Mouse (Mus musculus) C2C12 (cell line): ENCODE data around the gene Cutc. TPM values are rescaled to one million over a fixed set of nuclear protein-coding genes. Genes with fewer than 3 reads are reported as not detected.

Experiments
- H3K27me3 ChIP-seq: one replicate; pipeline ENCODE4 v1.6.1; 2011; ENCODE audit not compliant: control insufficient read depth, insufficient read depth, insufficient read length
- H3K36me3 ChIP-seq: one replicate; pipeline ENCODE4 v1.6.1; 2011; ENCODE audit not compliant: control insufficient read depth, insufficient read depth
- H3K4me3 ChIP-seq: one replicate; pipeline ENCODE4 v1.5.1; 2011; ENCODE audit warnings: mild to moderate bottlenecking, control low read depth; ENCODE audit not compliant: poor library complexity, insufficient read depth, severe bottlenecking
- H3K79me2 ChIP-seq: one replicate; pipeline ENCODE4 v1.6.1; 2011; ENCODE audit not compliant: control insufficient read depth, insufficient read depth
- H3K79me3 ChIP-seq: one replicate; pipeline ENCODE4 v1.6.1; 2011; ENCODE audit warnings: low read depth, control low read depth
- H3ac ChIP-seq: one replicate; pipeline ENCODE3; 2011; ENCODE audit warnings: low read depth; ENCODE audit not compliant: control insufficient read depth, insufficient read length
- CEBPB ChIP-seq: IDR thresholded peaks from one replicate; pipeline ENCODE4 v1.6.1; 2011; ENCODE audit warnings: low read depth, mild to moderate bottlenecking, control low read depth, moderate library complexity
- CTCF ChIP-seq: IDR thresholded peaks from one replicate; pipeline ENCODE4 v1.5.1; 2011; ENCODE audit not compliant: control insufficient read depth, insufficient read depth, insufficient read length
- FOSL1 ChIP-seq: IDR thresholded peaks from one replicate; pipeline ENCODE4 v1.8.0; 2011; ENCODE audit warnings: mild to moderate bottlenecking, low read length; ENCODE audit not compliant: poor library complexity, insufficient read depth, severe bottlenecking
- MAX ChIP-seq: IDR thresholded peaks from one replicate; pipeline ENCODE4 v1.6.1; 2011; ENCODE audit warnings: mild to moderate bottlenecking, control low read depth
- MYOD1 ChIP-seq: IDR thresholded peaks from one replicate; pipeline ENCODE4 v1.6.1; 2011; ENCODE audit warnings: low read depth; ENCODE audit not compliant: control insufficient read depth, insufficient read length
- MYOG ChIP-seq: IDR thresholded peaks from one replicate; pipeline ENCODE4 v1.6.1; 2011; ENCODE audit not compliant: control insufficient read depth, insufficient read length; ENCODE audit errors: extremely low read depth
- USF1 ChIP-seq: IDR thresholded peaks from one replicate; pipeline ENCODE4 v1.6.1; 2011; ENCODE audit warnings: low read depth, mild to moderate bottlenecking, control low read depth, moderate library complexity
- polyA plus RNA-seq: library from polyadenylated mRNA; unstranded; fragments of >200 nt; fragmentation: generic; extraction: Trizol; gene quantifications from one replicate; pipeline ENCODE4 v1.2.1, GENCODE M21; 2012; ENCODE audit warnings: missing spikeins

The Cutc gene
- polyA plus RNA-seq, 1 experiment: 5.6 TPM

GRCm38 (mm10) chr19:43786249-43787026 is 33.6 kb downstream of the Cutc start:
- H3K36me3 ChIP-seq: no peaks in the 10 kb centered on the region
- TF ChIP-seq CEBPB: no peak
- TF ChIP-seq MYOG: no peak
- no peak for TF ChIP-seq CTCF
- no peak for TF ChIP-seq MYOD1
- TF ChIP-seq MAX: no peak
- no peak for TF ChIP-seq USF1
- no peak for TF ChIP-seq FOSL1
- no peaks in the 10 kb centered on the region for H3K79me3 ChIP-seq
- H3K79me2 ChIP-seq: no peaks in the 10 kb centered on the region
- no peak overlapping the region for H3K4me3 ChIP-seq
- no peak overlapping the region for H3ac ChIP-seq
- peaks cover 29% of the 10 kb centered on the region for H3K27me3 ChIP-seq

GRCm38 (mm10) chr19:43789817-43790216 is 37.0 kb downstream of the Cutc start:
- H3K4me3 ChIP-seq: no peak overlapping the region
- H3K79me2 ChIP-seq: no peaks in the 10 kb centered on the region
- TF ChIP-seq CEBPB (no peak), USF1 (no peak), CTCF (no peak), MYOG (no peak), MAX (no peak), FOSL1 (no peak), MYOD1 (no peak)
- H3K79me3 ChIP-seq: no peaks in the 10 kb centered on the region
- H3ac ChIP-seq: no peak overlapping the region
- peaks cover 33% of the 10 kb centered on the region for H3K27me3 ChIP-seq
- no peaks in the 10 kb centered on the region for H3K36me3 ChIP-seq

- Histone ChIP-seq H3K36me3 (no peaks in the 10 kb centered on the region), H3K79me3 (no peaks in the 10 kb centered on the region), H3K27me3 (peaks cover 29% of the 10 kb centered on the region), H3ac (no peak overlapping the region), H3K79me2 (no peaks in the 10 kb centered on the region), H3K4me3 (no peak overlapping the region)
- TF ChIP-seq MYOG (no peak), USF1 (no peak), FOSL1 (no peak), MYOD1 (no peak), CEBPB (no peak), CTCF (no peak), MAX (no peak)
Measured at GRCm38 (mm10) chr19:43792537-43792936, 39.7 kb downstream of the Cutc start.

DNA sequence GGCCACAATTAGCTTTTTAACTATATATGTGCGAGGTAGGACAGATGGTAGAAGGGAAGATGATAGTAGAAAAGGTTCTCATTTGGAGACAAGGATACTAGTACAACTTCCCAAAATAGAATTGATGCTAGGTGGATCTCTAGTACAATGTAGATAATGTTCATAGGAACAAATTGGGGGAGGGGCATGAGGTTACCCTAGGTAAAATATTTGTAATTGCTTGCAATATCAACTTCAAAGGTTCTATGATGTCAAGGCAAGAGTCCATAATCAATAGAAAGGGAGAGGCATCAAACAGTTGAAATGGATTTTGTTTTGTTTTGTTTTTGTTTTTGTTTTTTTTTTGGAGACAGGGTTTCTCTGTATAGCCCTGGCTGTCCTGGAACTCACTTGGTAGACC is 41.2 kb downstream of the Cutc start:
- no peaks in the 10 kb centered on the region for H3K79me2 ChIP-seq
- TF ChIP-seq MYOD1 (no peak), CTCF (no peak)
- H3K79me3 ChIP-seq: no peaks in the 10 kb centered on the region
- no peak overlapping the region for H3K4me3 ChIP-seq
- peaks cover 30% of the 10 kb centered on the region for H3K27me3 ChIP-seq
- no peak overlapping the region for H3ac ChIP-seq
- no peaks in the 10 kb centered on the region for H3K36me3 ChIP-seq

- no peaks in the 10 kb centered on the region for H3K79me2 ChIP-seq
Measured at GRCm38 (mm10) chr19:43795511-43795910, 42.7 kb downstream of the Cutc start.

DNA sequence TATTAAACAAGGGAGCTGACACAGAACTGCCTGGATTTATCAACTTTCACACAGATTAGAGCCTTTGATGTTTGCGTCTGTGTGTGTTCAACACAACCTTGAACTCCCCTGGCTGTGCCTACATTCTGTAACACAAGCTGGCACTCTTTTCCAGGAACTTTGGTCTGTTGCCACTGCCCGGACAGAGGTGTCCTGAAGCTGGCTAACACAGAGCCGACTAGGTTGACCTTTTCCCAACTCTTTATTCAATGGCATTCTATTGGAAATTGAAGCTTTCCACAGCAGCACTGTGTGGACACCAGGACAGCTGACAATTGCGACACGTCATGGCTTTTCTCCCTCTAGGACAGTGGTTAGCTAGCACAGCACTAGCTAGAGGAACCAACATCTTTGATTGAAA is 44.4 kb downstream of the Cutc start:
- Histone ChIP-seq H3K79me2 (no peaks in the 10 kb centered on the region), H3K79me3 (no peaks in the 10 kb centered on the region), H3K36me3 (no peaks in the 10 kb centered on the region), H3ac (no peak overlapping the region), H3K27me3 (peaks cover 37% of the 10 kb centered on the region), H3K4me3 (no peak overlapping the region)
- TF ChIP-seq FOSL1 (no peak), CTCF (no peak), USF1 (no peak), MYOG (no peak), MYOD1 (no peak), CEBPB (no peak), MAX (no peak)

More at GRCm38 (mm10) chr19:43795511-43795910, 42.7 kb downstream of the Cutc start:
- no peak for TF ChIP-seq USF1
- no peak for TF ChIP-seq FOSL1
- TF ChIP-seq MAX: no peak
- no peak for TF ChIP-seq MYOD1
- no peak for TF ChIP-seq MYOG
- no peaks in the 10 kb centered on the region for H3K36me3 ChIP-seq
- no peak overlapping the region for H3ac ChIP-seq
- H3K4me3 ChIP-seq: no peak overlapping the region
- H3K27me3 ChIP-seq: peaks cover 35% of the 10 kb centered on the region
- no peaks in the 10 kb centered on the region for H3K79me3 ChIP-seq
